Mouse (Mus musculus): ENCODE results near the gene Bend3. TPM values are rescaled to one million over a fixed set of nuclear protein-coding genes. Genes with fewer than 3 reads are reported as not detected.
A peak's percentile ranks its signal among the peaks of the same experiment; 100 is the strongest.
"Not testable (repeated sequence)": the region's sequence is repeated elsewhere in the genome, so short reads cannot be mapped to it uniquely, and the experiment has no call there.

Gene Bend3
- total RNA-seq, 2 experiments from 2014 or later, result 0.85 to 2.3 TPM

GRCm38 (mm10) chr10:43519977-43520376 is 41.3 kb downstream of the Bend3 start:
- no peak for ATAC-seq (replicated peaks; ENCODE audit: low FRiP score, poor library complexity, severe bottlenecking)

- ATAC-seq (replicated peaks; ENCODE audit: low FRiP score, poor library complexity, severe bottlenecking), result not testable (repeated sequence)
Observed at GRCm38 (mm10) chr10:43523931-43524330, 45.3 kb downstream of the Bend3 start, which contains the start of gene Gm9803. Gene Gm9803, plus strand, starts transcription at chr10:43524084.

DNA sequence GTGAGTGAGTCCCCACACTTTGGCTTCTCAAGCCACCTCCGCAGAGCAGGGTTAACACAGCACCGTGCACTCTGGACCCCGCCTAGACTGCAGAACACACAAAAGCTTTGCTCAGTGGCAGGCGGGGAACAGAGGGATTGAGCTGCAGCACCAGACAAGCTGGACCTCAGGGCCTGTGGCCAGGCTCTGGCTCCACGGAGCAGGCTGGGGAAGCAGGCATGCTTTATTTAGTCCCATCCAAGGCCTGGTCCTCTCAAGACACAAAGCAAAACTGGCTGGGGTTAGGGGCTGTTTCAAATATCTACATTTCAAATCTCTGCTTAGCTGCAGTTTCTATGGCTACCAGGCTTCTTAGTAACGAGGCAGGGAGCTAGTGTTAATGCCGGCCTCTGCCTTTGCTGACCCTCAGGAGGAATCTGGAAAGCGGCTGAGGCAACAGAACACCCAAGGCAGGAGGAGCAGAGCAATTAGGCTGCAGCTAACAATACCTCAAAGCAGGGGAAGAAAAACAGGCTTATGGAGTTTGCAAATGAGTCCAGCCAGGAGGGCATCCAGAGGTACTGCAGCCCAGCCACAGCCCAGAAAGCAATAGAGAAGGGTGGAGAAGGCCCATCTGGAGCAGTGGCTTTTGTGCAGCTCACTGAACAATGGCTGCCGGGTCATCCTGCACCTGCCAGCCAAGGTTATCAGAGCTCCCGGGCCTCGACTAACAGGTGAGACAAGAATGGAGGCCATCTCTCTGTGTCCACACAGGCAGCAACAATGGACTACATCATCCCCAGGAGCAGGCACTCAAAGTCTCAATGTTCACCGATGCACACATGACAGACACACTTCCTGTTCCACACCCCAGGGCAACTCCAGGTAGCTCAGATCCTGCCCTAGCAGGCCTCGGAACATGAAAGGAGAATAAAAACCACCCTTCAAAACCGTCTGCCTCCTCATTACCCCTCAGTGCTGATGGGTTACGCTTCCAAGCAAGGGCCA is 48.9 kb downstream of the Bend3 start:
- no peak for ATAC-seq (replicated peaks; ENCODE audit: low FRiP score, poor library complexity, severe bottlenecking)

DNA sequence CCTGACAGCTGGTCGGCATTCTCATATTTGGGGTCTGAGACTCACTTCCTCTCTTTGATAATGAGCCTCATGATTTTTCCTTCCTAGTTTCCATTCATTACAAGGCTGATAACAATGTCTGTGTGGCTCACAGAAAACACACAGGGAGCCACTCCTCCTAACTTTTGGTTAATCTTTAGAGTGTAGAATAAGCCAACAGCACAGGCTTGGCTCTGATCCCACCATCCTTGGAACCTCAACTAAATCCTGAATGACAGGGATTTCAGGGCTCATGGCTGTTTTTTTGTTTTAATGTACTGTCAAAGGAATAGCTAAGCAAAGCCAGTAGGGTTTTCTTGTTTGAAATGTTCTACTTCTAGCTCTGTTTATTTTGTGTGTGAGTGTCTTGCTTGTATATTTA is 55.8 kb downstream of the Bend3 start:
- no peak for ATAC-seq (replicated peaks; ENCODE audit: low FRiP score, poor library complexity, severe bottlenecking)

- ATAC-seq (replicated peaks; ENCODE audit: low FRiP score, poor library complexity, severe bottlenecking), result no peak
Observed at GRCm38 (mm10) chr10:43537652-43538051, 59.0 kb downstream of the Bend3 start.

DNA sequence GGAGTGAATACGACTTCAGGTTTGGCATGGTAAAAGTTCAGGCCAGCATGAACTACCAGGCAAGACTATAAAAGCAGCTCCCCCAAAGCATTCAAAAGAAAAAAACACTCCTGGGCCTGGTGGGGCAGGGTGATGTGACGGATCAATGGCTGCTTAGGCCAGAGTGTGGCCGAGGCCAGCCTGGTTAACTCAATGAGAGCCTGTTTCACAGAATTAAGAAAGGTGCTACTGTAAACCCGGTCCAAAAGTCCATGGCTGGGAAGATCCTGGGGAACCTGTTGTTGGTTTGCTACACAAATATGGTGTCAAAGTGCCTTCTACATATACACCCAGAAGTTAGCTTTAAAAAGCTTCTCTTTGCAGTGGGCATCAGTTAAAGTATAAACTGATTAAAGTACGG is 60.2 kb downstream of the Bend3 start:
- ATAC-seq (replicated peaks; ENCODE audit: low FRiP score, poor library complexity, severe bottlenecking), result no peak

DNA sequence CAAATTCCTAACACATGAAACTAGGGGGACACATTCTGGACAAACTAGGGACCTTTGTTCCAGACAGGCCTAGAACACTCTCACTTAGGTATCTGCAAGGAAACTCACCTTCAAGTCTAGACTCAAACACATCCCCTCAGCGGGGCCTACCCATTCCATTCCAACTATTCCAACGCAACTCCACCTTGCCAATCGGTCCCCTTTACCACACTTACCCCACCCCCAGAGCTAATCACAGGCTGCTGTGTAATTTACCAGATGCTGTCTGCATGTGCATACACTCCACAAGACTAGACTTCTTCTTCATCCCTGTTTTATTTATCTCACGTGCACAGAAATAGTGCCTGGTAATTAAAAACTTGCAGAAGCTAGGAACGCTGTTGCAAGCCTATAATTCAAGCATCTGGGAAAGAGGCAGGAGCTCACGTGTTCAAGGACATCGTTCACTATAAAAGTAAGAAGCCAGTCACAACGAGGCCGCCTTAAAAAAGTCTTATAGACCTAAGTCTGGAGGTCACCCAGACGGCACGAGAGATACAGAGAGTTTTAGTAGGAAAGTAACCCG is 61.2 kb downstream of the Bend3 start:
- ATAC-seq (replicated peaks; ENCODE audit: low FRiP score, poor library complexity, severe bottlenecking), result 0 out of 2 replicates have a peak, but pooled peaks have one; percentile 1

- peak; percentile 98 for ATAC-seq (replicated peaks; ENCODE audit: low FRiP score, poor library complexity, severe bottlenecking)
Observed at GRCm38 (mm10) chr10:43540442-43541152, 62.0 kb downstream of the Bend3 start, which contains the start of gene 1700021F05Rik. Gene 1700021F05Rik, minus strand, starts transcription at chr10:43540994.

GRCm38 (mm10) chr10:43541153-43541544 is 62.5 kb downstream of the Bend3 start:
- ATAC-seq (replicated peaks; ENCODE audit: low FRiP score, poor library complexity, severe bottlenecking), result no peak

GRCm38 (mm10) chr10:43549411-43549810 is 70.8 kb downstream of the Bend3 start:
- no peak for ATAC-seq (replicated peaks; ENCODE audit: low FRiP score, poor library complexity, severe bottlenecking)

- no peak for ATAC-seq (replicated peaks; ENCODE audit: low FRiP score, poor library complexity, severe bottlenecking)
Observed at GRCm38 (mm10) chr10:43550923-43551322, 72.3 kb downstream of the Bend3 start.

DNA sequence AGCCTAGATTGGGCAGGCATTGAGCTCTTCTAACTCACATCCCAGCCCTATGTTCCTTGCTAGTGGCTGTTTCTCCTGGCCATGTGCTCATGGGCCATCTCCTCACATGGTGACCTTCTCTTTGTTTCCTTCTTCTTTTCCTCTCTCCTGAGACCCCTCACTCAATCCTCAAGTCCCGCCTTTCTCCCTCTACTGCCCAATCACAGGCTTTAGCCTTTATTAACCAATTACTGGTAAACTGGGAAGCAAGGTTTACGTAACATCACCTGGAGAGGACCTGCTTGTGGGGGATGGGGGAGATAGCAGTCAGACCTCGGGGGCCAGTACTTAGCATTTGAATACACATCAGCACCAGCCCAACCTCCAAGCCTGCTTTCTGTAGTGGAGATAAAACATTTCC is 72.8 kb downstream of the Bend3 start:
- ATAC-seq (replicated peaks; ENCODE audit: low FRiP score, poor library complexity, severe bottlenecking), result no peak

DNA sequence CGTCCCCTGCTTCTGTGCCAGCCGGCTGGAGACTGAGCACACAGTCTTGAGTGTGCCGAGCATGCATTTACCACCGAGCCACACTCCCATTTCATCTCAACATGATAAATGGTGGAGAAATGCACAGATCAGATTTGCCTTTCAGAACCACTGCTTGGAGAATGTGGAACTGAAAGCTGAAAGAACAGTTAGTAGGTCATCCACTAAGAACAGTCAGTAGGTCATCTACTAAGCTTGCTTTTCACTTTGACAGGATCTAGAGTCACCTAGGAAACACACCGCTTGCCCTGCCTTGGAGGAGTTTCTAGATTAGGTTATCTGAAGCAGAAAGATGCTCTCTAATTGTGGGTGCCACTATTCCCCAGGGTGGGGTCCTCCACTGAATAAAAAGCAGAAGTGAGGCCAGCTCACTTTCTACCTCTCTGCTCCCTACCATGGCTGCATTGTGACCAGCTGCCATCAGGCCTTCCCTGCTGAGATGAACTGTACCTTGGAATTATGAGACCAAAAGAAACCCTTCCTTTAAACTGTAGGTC is 79.1 kb downstream of the Bend3 start:
- 0 out of 2 replicates have a peak, but pooled peaks have one; percentile 13 for ATAC-seq (replicated peaks; ENCODE audit: low FRiP score, poor library complexity, severe bottlenecking)

DNA sequence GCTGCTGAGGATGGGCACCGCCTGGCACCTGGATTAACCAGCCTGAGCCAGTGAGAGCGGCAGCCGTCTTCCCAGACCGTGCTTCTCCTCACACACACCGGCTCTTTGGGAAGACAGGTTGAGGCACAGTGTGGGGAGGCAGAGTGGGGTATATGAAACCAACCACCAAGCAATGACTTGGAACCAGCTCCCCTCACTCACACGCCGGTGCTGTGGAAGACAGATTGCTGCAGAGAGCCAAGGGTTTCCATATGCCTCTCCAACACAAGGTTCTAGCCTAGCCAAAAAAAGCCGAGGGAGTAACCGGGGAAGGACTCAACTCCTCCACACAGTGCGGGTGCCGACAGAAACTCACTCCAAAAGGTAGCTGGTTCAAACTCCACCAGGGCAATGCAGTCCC is 80.7 kb downstream of the Bend3 start:
- ATAC-seq (replicated peaks; ENCODE audit: low FRiP score, poor library complexity, severe bottlenecking), result no peak

GRCm38 (mm10) chr10:43560765-43561164 is 82.1 kb downstream of the Bend3 start:
- ATAC-seq (replicated peaks; ENCODE audit: low FRiP score, poor library complexity, severe bottlenecking), result no peak

GRCm38 (mm10) chr10:43561311-43561710 is 82.7 kb downstream of the Bend3 start:
- no peak for ATAC-seq (replicated peaks; ENCODE audit: low FRiP score, poor library complexity, severe bottlenecking)

Measured in erythroblast, adult 5-6 weeks (primary cell).